Mouse (Mus musculus) retina, postnatal 1 day (tissue): ENCODE measurements at regions not wholly inside any gene's neighbourhood (a gene's known extent, or its start where the extent isn't known, plus 50 kb on each side); places are given as distances from the start of the nearest gene placed in this dataset.

Source experiments
- DNase-seq: peaks from one replicate; pipeline ENCODE4 v3.0.0-alpha.2; 2012

DNA sequence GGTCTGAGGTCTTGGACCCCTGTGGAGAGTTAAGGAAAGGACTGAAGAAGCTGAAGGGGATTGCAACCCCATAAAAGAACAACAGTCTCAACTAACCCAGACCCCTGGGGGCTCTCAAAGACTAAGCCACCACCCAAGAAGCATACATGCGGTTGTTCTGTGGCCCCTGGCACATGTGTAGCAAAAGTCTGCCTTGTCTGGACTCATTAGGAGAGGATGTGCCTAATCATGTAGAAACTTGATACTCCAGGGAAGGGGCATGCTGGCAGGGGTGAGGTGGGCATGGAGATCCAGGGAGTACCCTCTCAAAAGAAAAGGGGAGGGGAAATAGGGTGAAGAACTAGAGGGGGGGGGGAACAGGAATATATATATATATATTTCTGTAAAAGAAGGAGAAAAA, 1267.1 kb upstream of the Gm10800 start:
- DNase-seq: peak; percentile 15
